Mouse (Mus musculus) heart, adult 2 months (tissue): ENCODE measurements around the gene Polr2a. TPM values are rescaled to one million over a fixed set of nuclear protein-coding genes. Genes with fewer than 3 reads are reported as not detected.

Source experiments
- DNase-seq, 2 experiments: peaks; one replicate each; pipeline ENCODE4 v3.0.0; 2021
- H3K27ac ChIP-seq: fragments of 200-600 bp; 2 replicates; pipeline ENCODE4 v1.8.1; 2022
- H3K27me3 ChIP-seq: fragments of 200-500 bp; 2 replicates; pipeline ENCODE4 v1.6.1; 2012; ENCODE audit warnings: mild to moderate bottlenecking, low read length, inconsistent platforms, mixed read lengths; ENCODE audit not compliant: control insufficient read depth, insufficient read depth
- H3K36me3 ChIP-seq: fragments of 200-500 bp; 2 replicates; pipeline ENCODE4 v1.6.1; 2012; ENCODE audit warnings: low read length, inconsistent platforms; ENCODE audit not compliant: control insufficient read depth, insufficient read depth
- H3K4me1 ChIP-seq: fragments of 200-500 bp; 2 replicates; pipeline ENCODE4 v1.6.1; 2011; ENCODE audit warnings: low read length; ENCODE audit not compliant: control insufficient read depth, insufficient read depth
- H3K4me3 ChIP-seq: fragments of 200-600 bp; 2 replicates; pipeline ENCODE4 v1.8.1; 2022
- H3K79me2 ChIP-seq: fragments of 200-500 bp; replicated peaks from 2 replicates; pipeline ENCODE4 v1.6.1; 2012; ENCODE audit warnings: mild to moderate bottlenecking, inconsistent platforms, low read length, moderate library complexity, mixed read lengths; ENCODE audit not compliant: control insufficient read depth, insufficient read depth
- H3K9ac ChIP-seq: fragments of 200-500 bp; 2 replicates; pipeline ENCODE4 v1.6.1; 2012; ENCODE audit warnings: low read depth, mild to moderate bottlenecking, control low read depth, inconsistent platforms, low read length, mixed read lengths
- CTCF ChIP-seq: fragments of 200-600 bp; IDR thresholded peaks from 2 replicates; pipeline ENCODE4 v1.8.1; 2022; ENCODE audit warnings: antibody characterized with exemption, mild to moderate bottlenecking, moderate library complexity
- EP300 ChIP-seq: fragments of 200-500 bp; IDR thresholded peaks from 2 replicates; pipeline ENCODE4 v1.6.1; 2011; ENCODE audit warnings: low read depth, low read length, control low read depth; ENCODE audit not compliant: insufficient read depth
- POLR2A ChIP-seq: fragments of 200-500 bp; IDR thresholded peaks from 2 replicates; pipeline ENCODE4 v1.6.1; 2011; ENCODE audit warnings: mild to moderate bottlenecking, low read depth, low read length, control low read depth; ENCODE audit not compliant: insufficient read depth
- WGBS: fragments of 180-500 bp; shearing (Covaris S2); methylation state at CpG from one replicate; pipeline ENCODE4 v1.1.7; 2018; 5-methylcytosine and 5-hydroxymethylcytosine counted together
- intact Hi-C: fragments of 180-260 bp; cut with DNase I; formaldehyde crosslinking; loops from one replicate; pipeline ENCODE4 v1.15.1; 2025
- polyA plus RNA-seq: library from polyadenylated mRNA; depleted of rRNA; stranded (reverse); fragments of >200 nt; gene quantifications from 2 replicates; pipeline ENCODE4 v1.2.3, GENCODE M21; 2012; rRNA removed
- total RNA-seq, 2 experiments: library from RNA; stranded (reverse); gene quantifications; 2 replicates each; pipeline ENCODE4 v1.2.3; 2021

Polr2a gene
- total and polyA plus RNA-seq, 3 experiments: 15.6 to 30.4 (median 25.3) TPM

- H3K4me3 ChIP-seq: no peak overlapping the region
- H3K9ac ChIP-seq: no peak overlapping the region
- peak overlapping the region; percentile 98 for H3K27ac ChIP-seq
- no peaks in the 10 kb centered on the region for H3K27me3 ChIP-seq
- WGBS: 88% methylated on average over 12 of the region's 12 CpGs
- peaks cover 16% of the 10 kb centered on the region for H3K4me1 ChIP-seq
- intact Hi-C loops: loop anchor here (5.0 kb wide), 1 partner anchor 102 kb away; the partner anchor contains the start of genes Trp53 and Wrap53
- no peaks in the 10 kb centered on the region for H3K79me2 ChIP-seq
- TF ChIP-seq EP300 (no peak), POLR2A (no peak), CTCF (no peak)
- H3K36me3 ChIP-seq: no peaks in the 10 kb centered on the region
- DNase-seq: peak in 1 of 2 experiments; percentile 45
Observed at GRCm38 (mm10) chr11:69684128-69684745, 74.2 kb downstream of the Polr2a start.

Other genes starting within 250 kb of the Polr2a start
Only the 30 nearest of the 43 such genes appear.
- gene Atp1b2, start 152.7 kb downstream of the Polr2a start, total RNA-seq: 10 to 100 TPM; 17.0 to 20.3 TPM
- 23.7 and 30.0 TPM in 2 replicates for gene Atp1b2, start 152.7 kb downstream of the Polr2a start, polyA plus RNA-seq
- not detected for gene Shbg, start 140.7 kb downstream of the Polr2a start, total RNA-seq
- gene Shbg, start 140.7 kb downstream of the Polr2a start, polyA plus RNA-seq: not detected in 2 replicates
- 1 to 10 TPM; 1.8 to 1.9 TPM for gene Sat2, start 136.6 kb downstream of the Polr2a start, total RNA-seq
- gene Sat2, start 136.6 kb downstream of the Polr2a start, polyA plus RNA-seq: 4.5 and 6.1 TPM in 2 replicates
- gene Fxr2, start 125.6 kb downstream of the Polr2a start, total RNA-seq: 100 to 1,000 TPM in 1 of 2 experiments, 10 to 100 TPM in 1; 86.0 to 103 TPM
- 61.2 and 112 TPM in 2 replicates for gene Fxr2, start 125.6 kb downstream of the Polr2a start, polyA plus RNA-seq
- gene Sox15, start 103.3 kb downstream of the Polr2a start, total RNA-seq: not detected
- gene Sox15, start 103.3 kb downstream of the Polr2a start, polyA plus RNA-seq: not detected in 2 replicates
- 10 to 100 TPM; 13.7 to 14.2 TPM for gene Mpdu1, start 96.0 kb downstream of the Polr2a start, total RNA-seq
- 40.8 and 41.3 TPM in 2 replicates for gene Mpdu1, start 96.0 kb downstream of the Polr2a start, polyA plus RNA-seq
- gene Cd68, start 92.5 kb downstream of the Polr2a start, total RNA-seq: 1 to 10 TPM; 7.4 to 7.6 TPM
- gene Cd68, start 92.5 kb downstream of the Polr2a start, polyA plus RNA-seq: 7.0 and 14.8 TPM in 2 replicates
- 100 to 1,000 TPM; 173 to 198 TPM for gene Eif4a1, start 86.2 kb downstream of the Polr2a start, total RNA-seq
- 147 and 250 TPM in 2 replicates for gene Eif4a1, start 86.2 kb downstream of the Polr2a start, polyA plus RNA-seq
- 10 to 100 TPM; 31.1 to 33.2 TPM for gene Senp3, start 76.6 kb downstream of the Polr2a start, total RNA-seq
- 35.1 and 51.8 TPM in 2 replicates for gene Senp3, start 76.6 kb downstream of the Polr2a start, polyA plus RNA-seq
- 1 to 10 TPM; 1.4 to 3.2 TPM for gene Tnfsf13, start 72.9 kb downstream of the Polr2a start, total RNA-seq
- 2.9 and 4.0 TPM in 2 replicates for gene Tnfsf13, start 72.9 kb downstream of the Polr2a start, polyA plus RNA-seq
- 10 to 100 TPM; 18.4 to 21.9 TPM for gene Tnfsf12, start 62.8 kb downstream of the Polr2a start, total RNA-seq
- gene Tnfsf12, start 62.8 kb downstream of the Polr2a start, polyA plus RNA-seq: 29.2 and 32.0 TPM in 2 replicates
- 1 to 10 TPM; 2.8 to 3.2 TPM for gene Tnfsfm13, start 62.5 kb downstream of the Polr2a start, total RNA-seq
- 3.7 and 4.7 TPM in 2 replicates for gene Tnfsfm13, start 62.5 kb downstream of the Polr2a start, polyA plus RNA-seq
- not detected for gene Slc35g3, start 3.3 kb upstream of the Polr2a start, total RNA-seq
- 0.35 TPM in 1 of 2 replicates, not detected in the other for gene Slc35g3, start 3.3 kb upstream of the Polr2a start, polyA plus RNA-seq
- gene Zbtb4, start 7.3 kb upstream of the Polr2a start, total RNA-seq: 10 to 100 TPM; 42.9 to 47.9 TPM
- 19.8 and 25.4 TPM in 2 replicates for gene Zbtb4, start 7.3 kb upstream of the Polr2a start, polyA plus RNA-seq
- 1 to 10 TPM; 4.1 TPM for gene Chrnb1, start 37.3 kb upstream of the Polr2a start, total RNA-seq
- gene Chrnb1, start 37.3 kb upstream of the Polr2a start, polyA plus RNA-seq: 10.3 and 16.4 TPM in 2 replicates
- gene Fgf11, start 43.2 kb upstream of the Polr2a start, total RNA-seq: 1 to 10 TPM; 1.9 to 2.5 TPM
- 3.3 and 4.3 TPM in 2 replicates for gene Fgf11, start 43.2 kb upstream of the Polr2a start, polyA plus RNA-seq
- gene Tmem102, start 47.0 kb upstream of the Polr2a start, total RNA-seq: under 1 TPM; 0.25 to 0.29 TPM
- gene Tmem102, start 47.0 kb upstream of the Polr2a start, polyA plus RNA-seq: 0.44 and 0.47 TPM in 2 replicates
- not detected for gene Gm39566, start 56.7 kb upstream of the Polr2a start, total RNA-seq
- 0.02 and 0.09 TPM in 2 replicates for gene Gm39566, start 56.7 kb upstream of the Polr2a start, polyA plus RNA-seq
- not detected for gene Spem2, start 59.8 kb upstream of the Polr2a start, total RNA-seq
- 0.15 and 0.20 TPM in 2 replicates for gene Spem2, start 59.8 kb upstream of the Polr2a start, polyA plus RNA-seq
- gene Spem1, start 63.5 kb upstream of the Polr2a start, total RNA-seq: not detected
- gene Spem1, start 63.5 kb upstream of the Polr2a start, polyA plus RNA-seq: 0.23 and 0.32 TPM in 2 replicates
- gene Nlgn2, start 79.1 kb upstream of the Polr2a start, total RNA-seq: 1 to 10 TPM; 3.4 to 5.0 TPM
- 6.0 and 6.7 TPM in 2 replicates for gene Nlgn2, start 79.1 kb upstream of the Polr2a start, polyA plus RNA-seq
- 100 to 1,000 TPM; 214 to 254 TPM for gene Tmem256, start 79.9 kb upstream of the Polr2a start, total RNA-seq
- 308 and 350 TPM in 2 replicates for gene Tmem256, start 79.9 kb upstream of the Polr2a start, polyA plus RNA-seq
- gene Plscr3, start 87.7 kb upstream of the Polr2a start, total RNA-seq: 10 to 100 TPM; 21.2 to 22.4 TPM
- gene Plscr3, start 87.7 kb upstream of the Polr2a start, polyA plus RNA-seq: 45.3 and 48.3 TPM in 2 replicates
- gene Tnk1, start 100.1 kb upstream of the Polr2a start, total RNA-seq: not detected
- gene Tnk1, start 100.1 kb upstream of the Polr2a start, polyA plus RNA-seq: 0.20 and 0.68 TPM in 2 replicates
- not detected for gene Tmem95, start 119.4 kb upstream of the Polr2a start, total RNA-seq
- gene Tmem95, start 119.4 kb upstream of the Polr2a start, polyA plus RNA-seq: not detected in 2 replicates
- gene Kctd11, start 122.8 kb upstream of the Polr2a start, total RNA-seq: 1 to 10 TPM; 2.3 to 2.6 TPM
- 2.9 TPM in 2 replicates for gene Kctd11, start 122.8 kb upstream of the Polr2a start, polyA plus RNA-seq
- 1 to 10 TPM in 1 of 2 experiments, under 1 TPM in 1; 0.65 to 1.1 TPM for gene Acap1, start 136.9 kb upstream of the Polr2a start, total RNA-seq
- 1.7 and 3.3 TPM in 2 replicates for gene Acap1, start 136.9 kb upstream of the Polr2a start, polyA plus RNA-seq
- under 1 TPM; 0.23 to 0.34 TPM for gene 2810408A11Rik, start 142.3 kb upstream of the Polr2a start, total RNA-seq
- gene 2810408A11Rik, start 142.3 kb upstream of the Polr2a start, polyA plus RNA-seq: 0.15 and 0.41 TPM in 2 replicates
- gene Neurl4, start 142.4 kb upstream of the Polr2a start, total RNA-seq: 10 to 100 TPM; 42.6 to 47.1 TPM
- 31.5 and 54.1 TPM in 2 replicates for gene Neurl4, start 142.4 kb upstream of the Polr2a start, polyA plus RNA-seq
- 10 to 100 TPM; 27.2 to 28.4 TPM for gene Gps2, start 155.3 kb upstream of the Polr2a start, total RNA-seq
- 53.9 and 63.9 TPM in 2 replicates for gene Gps2, start 155.3 kb upstream of the Polr2a start, polyA plus RNA-seq